ENCODE assay signal across 19 mouse cellular contexts in genomic region chr19:18623894-18624293, GRCm38 (mm10). TPM values are rescaled to one million over a fixed set of nuclear protein-coding genes. Genes with fewer than 3 reads are reported as not detected.
A peak's percentile ranks its signal among the peaks of the same experiment; 100 is the strongest.
DNase-seq lines count a peak whose midpoint lies in the region; ATAC-seq lines count a peak whose summit lies in the region.
"Had no signal": no experiment of that assay in that cellular context is flagged by ENCODE, and none has a peak within 500 bp of the region (broad histone marks: within the 10 kb centered on the region; RNA-seq: fewer than 3 reads in every experiment).

No protein-coding gene starts in this region.

- ATAC-seq in granulocyte monocyte progenitor cell, adult 5-6 weeks (replicated peaks; ENCODE audit: poor library complexity, severe bottlenecking) = peak; percentile 45
- ATAC-seq in megakaryocyte, adult 5-6 weeks (ENCODE audit: poor library complexity, severe bottlenecking) = peak; percentile 67
- peak; percentile 49 for ATAC-seq in megakaryocyte progenitor cell, adult 5-6 weeks (replicated peaks; ENCODE audit: poor library complexity)
- ATAC-seq in neutrophil, adult 5-6 weeks (ENCODE audit: extremely low read depth, insufficient number of reproducible peaks, low FRiP score, poor library complexity, severe bottlenecking) = peak; percentile 34; the same call in 1 of the 2 replicates
- ATAC-seq: forebrain, embryonic 13.5 days; forebrain, embryonic 15.5 days had no signal

- no peak for DNase-seq in kidney, postnatal 4 days
- DNase-seq in heart, adult 9 months (ENCODE audit: low spot score in 2 of 2) = no peak
- no peak for DNase-seq in heart, adult 18-20 months
- DNase-seq in ovary, postnatal 10 days (ENCODE audit: low spot score) = no peak
- DNase-seq: adrenal gland, adult 2 months; adrenal gland, postnatal 10 days; adrenal gland, postnatal 25 days; cerebellum, adult 11 months; cerebellum, adult 18-20 months; cerebellum, adult 8-10 months; cerebellum, adult 9-11 months; cerebellum, postnatal 14 days; cerebellum, postnatal 36 days had no signal

RNA-seq across cellular contexts. Expression of gene Ostf1, which starts 7.7 kb away (rescaled TPM):
- 139 and 152 TPM in 2 replicates for total RNA-seq in granulocyte monocyte progenitor cell, adult 5-6 weeks (2014; fragmentation: Nextera tagmentation)
- total RNA-seq in granulocyte monocyte progenitor cell, adult 5-6 weeks (2017) = 208 and 230 TPM in 2 replicates
- total RNA-seq in megakaryocyte, adult 5-6 weeks (2015) = 384 and 411 TPM in 2 replicates
- 378 and 396 TPM in 2 replicates for total RNA-seq in megakaryocyte, adult 5-6 weeks (2017)
- total RNA-seq in megakaryocyte progenitor cell, adult 5-6 weeks (2015) = 159 and 171 TPM in 2 replicates
- total RNA-seq in megakaryocyte progenitor cell, adult 5-6 weeks (2017) = 183 and 192 TPM in 2 replicates
- total RNA-seq in neutrophil, adult 5-6 weeks (2017) = 401 and 405 TPM in 2 replicates
- total RNA-seq in heart, adult 18-20 months (2021) = 10 to 100 TPM; 34.3 to 36.7 TPM

RNA-seq across cellular contexts. Expression of gene Nmrk1, which starts 7.9 kb away (rescaled TPM):
- 6.6 and 14.9 TPM in 2 replicates for total RNA-seq in granulocyte monocyte progenitor cell, adult 5-6 weeks (2014; fragmentation: Nextera tagmentation)
- 2.0 and 15.9 TPM in 2 replicates for total RNA-seq in granulocyte monocyte progenitor cell, adult 5-6 weeks (2017)
- 6.1 and 13.0 TPM in 2 replicates for total RNA-seq in megakaryocyte, adult 5-6 weeks (2015)
- 3.7 and 4.6 TPM in 2 replicates for total RNA-seq in megakaryocyte, adult 5-6 weeks (2017)
- total RNA-seq in megakaryocyte progenitor cell, adult 5-6 weeks (2015) = 10.1 TPM in 2 replicates
- total RNA-seq in megakaryocyte progenitor cell, adult 5-6 weeks (2017) = 4.6 and 4.9 TPM in 2 replicates
- total RNA-seq in neutrophil, adult 5-6 weeks (2017) = 15.2 and 16.5 TPM in 2 replicates
- 1 to 10 TPM; 2.9 to 3.4 TPM for total RNA-seq in heart, adult 18-20 months (2021)

RNA-seq across cellular contexts. Expression of gene Carnmt1, which starts 46.7 kb away (rescaled TPM):
- 22.6 and 29.8 TPM in 2 replicates for total RNA-seq in granulocyte monocyte progenitor cell, adult 5-6 weeks (2014; fragmentation: Nextera tagmentation)
- total RNA-seq in granulocyte monocyte progenitor cell, adult 5-6 weeks (2017) = 24.1 and 58.0 TPM in 2 replicates
- 16.3 and 18.3 TPM in 2 replicates for total RNA-seq in megakaryocyte, adult 5-6 weeks (2015)
- 11.4 and 11.6 TPM in 2 replicates for total RNA-seq in megakaryocyte, adult 5-6 weeks (2017)
- 34.2 and 38.6 TPM in 2 replicates for total RNA-seq in megakaryocyte progenitor cell, adult 5-6 weeks (2015)
- 23.2 and 30.4 TPM in 2 replicates for total RNA-seq in megakaryocyte progenitor cell, adult 5-6 weeks (2017)
- total RNA-seq in neutrophil, adult 5-6 weeks (2017) = 9.1 and 9.4 TPM in 2 replicates
- total RNA-seq in heart, adult 18-20 months (2021) = 10 to 100 TPM; 37.7 to 38.9 TPM
